Mouse (Mus musculus): ENCODE results near the gene Pcna.
"Not testable (repeated sequence)": the region's sequence is repeated elsewhere in the genome, so short reads cannot be mapped to it uniquely, and the experiment has no call there.

The Pcna gene

GRCm38 (mm10) chr2:132276249-132276648 lies 23.1 kb upstream of the Pcna start:
- DNase-seq (ENCODE audit: low spot score in 2 of 2), result no peak

- DNase-seq (ENCODE audit: low spot score in 2 of 2), result no peak
Observed at GRCm38 (mm10) chr2:132275527-132275926, 22.4 kb upstream of the Pcna start.

DNA sequence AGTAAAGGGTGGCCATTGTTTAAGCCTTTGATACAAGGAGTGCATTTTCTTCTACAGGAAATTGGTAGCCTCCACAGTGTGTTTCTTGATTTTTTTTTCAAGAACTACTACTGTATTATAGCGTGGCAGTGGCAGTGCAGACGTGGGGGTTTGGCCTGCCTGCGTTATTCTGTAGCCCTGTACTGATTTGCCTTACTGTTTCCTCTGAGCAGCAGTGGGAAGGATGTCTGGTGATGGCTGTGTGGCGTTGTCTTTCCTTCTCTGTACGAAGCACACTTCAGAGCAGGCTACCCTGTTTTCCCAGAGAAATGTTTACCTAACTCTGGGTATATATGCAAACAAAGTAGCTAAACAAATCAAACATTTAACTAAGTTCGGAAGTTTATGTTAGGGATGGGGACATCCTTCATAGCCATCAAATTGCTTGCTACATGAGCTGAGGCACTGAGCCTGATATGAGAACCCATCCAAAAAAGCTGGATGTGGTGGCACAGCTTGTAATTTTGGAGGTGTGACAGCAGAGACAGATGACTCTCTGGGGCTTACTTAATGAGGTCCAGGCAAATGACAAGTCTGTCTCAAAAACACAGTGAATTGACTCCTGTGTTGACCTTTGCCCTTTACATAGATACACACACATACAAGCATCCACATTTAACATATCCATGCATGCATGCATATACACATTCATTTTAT lies 19.7 kb upstream of the Pcna start:
- DNase-seq (ENCODE audit: low spot score in 2 of 2), result no peak

- DNase-seq (ENCODE audit: low spot score in 2 of 2), result no peak
Observed at GRCm38 (mm10) chr2:132270331-132270951, 17.3 kb upstream of the Pcna start.

DNA sequence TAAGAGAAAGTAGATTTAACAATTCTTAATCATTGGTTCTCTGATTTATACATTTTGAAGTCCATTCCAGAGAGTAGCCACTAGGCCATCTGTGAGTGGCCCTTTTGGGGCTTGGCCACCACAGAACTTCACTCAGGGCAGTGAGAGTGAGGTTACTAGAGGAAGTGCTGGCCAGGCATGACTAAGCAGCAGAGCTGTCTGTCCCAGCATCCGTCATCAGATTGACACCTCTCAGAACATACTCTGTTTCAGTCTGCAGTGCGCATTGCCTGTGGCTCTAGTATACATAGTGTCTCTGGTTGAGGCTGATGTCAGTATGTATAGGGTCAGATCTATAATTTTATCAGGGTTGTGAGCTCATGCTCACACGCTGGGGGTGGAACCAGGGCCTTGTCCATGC lies 16.1 kb upstream of the Pcna start:
- DNase-seq (ENCODE audit: low spot score in 2 of 2), result no peak

GRCm38 (mm10) chr2:132266086-132266485 lies 13.0 kb upstream of the Pcna start:
- no peak for DNase-seq (ENCODE audit: low spot score in 2 of 2)

DNA sequence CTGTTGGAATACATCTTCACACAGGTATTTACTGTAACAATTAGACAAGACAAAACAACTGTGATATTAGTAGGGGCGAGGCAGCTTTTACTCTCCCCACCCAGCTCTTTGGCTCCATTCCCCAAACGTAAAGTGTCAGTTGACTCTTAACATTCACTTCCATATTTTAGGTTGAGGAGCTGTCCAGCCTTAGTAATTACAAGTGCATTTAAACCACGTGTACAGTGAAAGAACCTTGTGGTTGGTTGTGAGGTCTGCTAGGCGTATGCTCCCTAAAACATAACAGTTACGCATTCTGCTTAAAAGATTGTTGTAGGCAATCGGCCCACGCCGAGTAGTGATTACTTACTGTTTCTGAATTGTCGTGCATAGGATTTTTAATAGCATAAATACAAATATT lies 12.1 kb upstream of the Pcna start:
- no peak for DNase-seq (ENCODE audit: low spot score in 2 of 2)

DNA sequence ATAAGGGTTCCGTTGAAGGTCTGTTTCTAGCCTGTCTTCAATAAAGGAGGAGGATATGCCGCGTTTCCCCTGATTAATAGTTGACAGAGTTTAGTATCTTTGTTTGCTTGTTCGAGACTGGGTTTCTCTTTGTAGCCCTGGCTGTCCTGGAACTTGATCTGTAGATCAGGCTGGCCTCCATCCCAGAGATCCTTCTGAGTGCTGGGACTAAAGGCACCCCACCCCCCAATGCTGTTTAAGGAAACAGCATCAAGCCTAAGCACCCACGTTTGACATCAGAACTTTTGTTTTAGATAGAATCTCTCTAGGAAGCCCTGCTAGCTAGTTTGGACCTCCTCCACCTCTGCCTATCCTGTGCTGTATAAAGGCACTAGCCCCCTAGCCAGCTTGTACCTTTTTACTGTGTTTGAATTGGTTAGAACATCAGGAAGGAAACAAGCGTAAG lies 11.2 kb upstream of the Pcna start:
- DNase-seq (ENCODE audit: low spot score in 2 of 2), result no peak

DNA sequence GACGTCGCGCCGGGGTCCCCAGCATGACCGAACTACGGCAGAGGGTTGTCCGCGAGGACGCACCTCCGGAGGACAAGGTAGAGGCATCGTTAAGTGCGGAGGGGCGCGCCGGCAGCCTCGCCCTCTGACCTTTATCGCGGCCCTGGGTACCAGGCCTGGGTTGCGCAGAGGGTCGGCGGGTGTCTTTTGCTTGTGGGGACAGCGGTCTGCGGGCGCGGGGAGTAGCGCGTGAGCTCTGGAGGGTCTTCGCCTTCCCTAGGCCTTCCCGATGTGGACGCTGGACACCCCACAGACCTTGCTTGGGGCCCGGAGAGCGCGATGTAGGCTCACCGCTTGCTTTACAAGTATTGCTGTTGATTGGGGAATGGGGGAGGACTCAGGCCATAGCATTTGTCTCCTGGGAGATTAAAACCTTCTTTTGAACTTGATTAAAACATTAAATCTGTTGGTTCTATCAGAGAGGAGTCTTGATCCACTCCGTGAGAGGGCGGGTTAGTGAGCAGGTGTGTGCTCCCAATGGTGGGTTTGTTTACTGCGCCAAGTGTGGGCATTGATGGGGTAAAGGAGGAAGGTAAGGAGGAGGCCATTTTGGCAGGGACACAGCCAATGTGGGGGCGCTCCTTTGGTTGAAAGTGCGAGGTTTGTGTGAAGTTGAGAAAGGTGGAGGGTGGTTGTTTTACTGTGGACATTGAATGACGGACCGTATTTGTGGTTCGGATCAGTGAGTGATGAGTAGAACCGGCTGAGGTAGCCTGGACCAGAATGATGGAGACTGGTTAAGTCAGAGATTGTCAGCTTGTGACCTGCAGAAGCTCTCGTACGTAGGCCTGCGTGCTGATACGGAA lies 10.5 kb upstream of the Pcna start:
- DNase-seq (ENCODE audit: low spot score in 2 of 2), result peak; percentile 31 to 73

DNA sequence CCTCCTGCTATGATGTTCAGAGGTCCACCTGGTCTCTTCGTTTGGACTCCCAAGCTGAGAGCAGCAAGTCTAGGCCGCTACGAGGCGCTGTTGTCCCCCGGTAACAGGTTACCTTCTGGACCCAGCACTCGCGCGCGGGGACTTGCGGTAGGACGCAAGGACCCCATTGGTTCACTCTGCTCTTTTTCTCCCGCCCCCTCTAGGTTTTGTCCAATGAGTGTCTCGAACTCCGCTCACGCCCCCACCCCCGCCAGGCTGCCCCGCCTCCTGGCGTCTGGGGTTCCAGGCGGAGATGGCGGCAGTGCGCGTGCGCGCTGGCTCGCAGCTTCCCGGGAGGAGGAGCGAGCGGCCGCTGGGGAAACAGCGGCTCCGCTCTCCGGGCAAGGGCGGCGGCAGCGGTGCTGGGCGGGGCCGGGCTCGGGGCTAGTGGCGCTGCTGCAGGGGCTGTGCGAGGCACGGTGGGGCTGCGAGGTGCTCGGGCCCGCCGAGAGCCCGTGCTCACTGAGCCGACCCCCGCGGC lies 9.8 kb upstream of the Pcna start, which contains the start of gene Cds2:
Gene Cds2, plus strand, starts transcription at position 270 of the 520 bp plus-strand sequence.
- peak; percentile 99 to 100 for DNase-seq (ENCODE audit: low spot score in 2 of 2)

DNA sequence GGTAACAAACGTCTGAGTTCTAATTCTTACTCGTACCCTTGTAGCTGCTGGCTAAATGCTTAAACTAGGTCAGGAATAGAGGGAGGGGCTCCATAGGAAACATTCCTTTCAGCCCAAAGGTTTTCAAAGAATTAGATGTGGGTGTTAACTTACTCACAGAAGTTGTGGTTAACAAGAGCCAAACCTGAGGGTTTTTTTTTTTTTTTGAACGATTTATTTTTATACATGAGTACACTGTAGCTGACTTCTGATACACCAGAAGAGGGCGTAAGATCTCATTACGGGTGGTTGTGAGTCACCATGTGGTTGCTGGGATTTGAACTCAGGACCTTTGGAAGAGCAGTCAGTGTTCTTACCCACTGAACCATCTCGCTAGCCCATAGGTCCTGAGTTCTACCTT lies 9.1 kb upstream of the Pcna start:
- no peak for DNase-seq (ENCODE audit: low spot score in 2 of 2)

- no peak for DNase-seq (ENCODE audit: low spot score in 2 of 2)
Observed at GRCm38 (mm10) chr2:132260601-132261000, 7.5 kb upstream of the Pcna start.

DNA sequence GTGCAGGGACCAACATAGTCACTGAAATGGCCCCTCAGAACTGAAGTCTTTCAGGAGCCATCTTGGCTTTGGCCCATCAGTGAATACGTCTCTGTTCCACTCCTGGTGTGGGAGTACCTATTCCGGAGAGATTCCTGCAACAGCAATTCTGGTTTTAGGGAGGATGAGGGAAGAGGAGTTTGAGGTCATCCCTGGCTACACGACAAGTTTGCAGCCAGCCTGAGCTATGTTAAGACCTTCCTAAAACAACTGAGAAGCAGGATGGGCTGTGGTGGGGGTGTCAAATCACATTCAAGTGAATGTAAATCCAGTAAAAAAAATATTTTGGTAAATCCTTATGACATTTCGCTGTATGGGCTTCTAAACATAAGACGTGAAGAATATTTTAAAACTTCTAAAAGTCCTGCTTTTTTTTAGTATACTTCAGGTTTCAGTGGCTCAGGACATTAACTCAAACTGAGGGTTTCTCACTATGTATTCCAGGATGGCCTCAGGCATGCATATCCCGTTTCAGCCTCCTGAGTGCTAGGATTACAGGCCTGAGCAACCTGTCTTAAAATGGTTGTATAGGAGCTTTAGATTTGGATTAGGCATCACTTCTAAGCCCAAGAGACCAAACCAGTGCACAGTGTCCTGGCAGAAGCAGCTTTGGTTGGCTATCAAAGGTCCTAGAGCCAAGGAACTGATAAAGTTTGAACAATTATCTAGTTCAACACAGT lies 4.4 kb upstream of the Pcna start:
- DNase-seq (ENCODE audit: low spot score in 2 of 2), result no peak

- DNase-seq (ENCODE audit: low spot score in 2 of 2), result no peak
Observed at GRCm38 (mm10) chr2:132253603-132254002, 489 bp upstream of the Pcna start.

GRCm38 (mm10) chr2:132251911-132252310 lies 1.2 kb downstream of the Pcna start:
- DNase-seq (ENCODE audit: low spot score in 2 of 2), result no peak

DNA sequence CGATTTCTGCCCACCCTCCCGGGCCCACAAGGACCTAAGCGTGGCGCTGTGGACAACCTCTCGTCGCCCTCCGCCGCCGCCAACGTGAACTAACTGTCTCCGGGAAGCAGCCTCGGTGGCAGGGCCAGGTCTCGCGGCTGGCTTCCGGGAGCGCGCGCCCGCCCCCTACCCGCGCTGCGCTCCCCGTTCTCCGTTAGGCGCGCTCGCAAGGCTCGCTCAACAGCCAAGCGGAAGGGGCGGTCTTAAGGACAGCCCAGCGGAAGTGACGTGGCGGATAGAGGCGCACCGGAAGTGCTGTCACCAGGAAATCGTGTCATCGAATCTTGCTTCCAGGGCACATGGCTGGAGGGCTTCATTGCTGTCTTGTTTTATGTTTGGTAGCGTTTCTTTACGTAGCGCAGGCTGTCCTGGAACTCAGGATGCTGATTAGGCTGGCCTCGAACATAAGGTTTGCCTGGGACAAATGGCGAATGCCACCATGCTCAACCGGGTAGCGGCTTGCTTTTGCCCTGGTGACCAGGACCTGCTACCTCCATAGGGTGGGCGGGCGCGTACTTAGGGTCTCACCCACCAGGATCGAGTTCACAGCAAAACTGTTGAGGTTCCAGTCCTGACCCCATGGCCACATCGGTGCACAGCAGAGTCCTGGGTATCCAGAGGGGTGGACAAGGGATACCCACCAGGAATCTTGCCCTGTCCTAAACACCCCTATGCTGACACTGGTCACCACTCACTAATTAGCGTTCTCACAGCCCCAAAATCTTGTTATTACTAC lies 5.4 kb downstream of the Pcna start, which contains the start of gene Tmem230:
Gene Tmem230, minus strand, starts transcription at position 269 of the 775 bp plus-strand sequence.
- DNase-seq (ENCODE audit: low spot score in 2 of 2), result peak; percentile 91 to 94

DNA sequence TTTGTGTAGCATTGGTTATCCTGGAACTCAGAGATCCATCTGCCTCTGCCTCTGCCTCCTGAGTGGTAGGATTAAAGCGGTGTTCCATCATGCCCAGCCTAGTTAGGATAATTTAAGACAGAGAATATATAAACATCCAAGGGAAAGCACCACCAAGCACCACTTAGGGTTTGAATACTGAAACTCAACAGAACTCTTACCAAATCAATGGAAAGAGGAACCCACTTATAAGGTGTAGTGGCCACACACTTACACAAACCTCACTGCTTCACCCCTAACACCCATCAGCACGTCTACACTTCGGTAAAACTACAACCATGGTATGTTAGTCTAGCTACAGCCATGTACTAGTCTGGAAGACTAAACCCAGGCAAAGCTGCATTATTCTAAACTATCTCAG lies 9.7 kb downstream of the Pcna start:
- no peak for DNase-seq (ENCODE audit: low spot score in 2 of 2)

- peak; percentile 25 to 74 for DNase-seq (ENCODE audit: low spot score in 2 of 2)
Observed at GRCm38 (mm10) chr2:132240457-132240856, 12.7 kb downstream of the Pcna start.

GRCm38 (mm10) chr2:132239434-132239833 lies 13.7 kb downstream of the Pcna start:
- not testable (repeated sequence) for DNase-seq (ENCODE audit: low spot score in 2 of 2)

GRCm38 (mm10) chr2:132235975-132236374 lies 17.1 kb downstream of the Pcna start:
- DNase-seq (ENCODE audit: low spot score in 2 of 2), result no peak

GRCm38 (mm10) chr2:132235291-132235690 lies 17.8 kb downstream of the Pcna start:
- DNase-seq (ENCODE audit: low spot score in 2 of 2), result no peak
